Mouse (Mus musculus): ENCODE measurements at regions not wholly inside any gene's neighbourhood (a gene's known extent, or its start where the extent isn't known, plus 50 kb on each side); places are given as distances from the start of the nearest gene placed in this dataset.

GRCm38 (mm10) chr1:92733732-92734131 lies 85.1 kb upstream of the Otos start:
- TF ChIP-seq CTCF (IDR thresholded peaks at IDR 0.05; ENCODE audit: borderline replicate concordance, extremely low read depth, insufficient read depth, insufficient read length), result no peak
- TF ChIP-seq POLR2A (IDR thresholded peaks at IDR 0.05; ENCODE audit: borderline replicate concordance, extremely low read depth, insufficient read depth, insufficient read length, poor library complexity, severe bottlenecking), result no peak

Measured in brain, embryonic 14.5 days (tissue).